1 mouse cellular context compared by ENCODE assay signal in the genomic region with DNA sequence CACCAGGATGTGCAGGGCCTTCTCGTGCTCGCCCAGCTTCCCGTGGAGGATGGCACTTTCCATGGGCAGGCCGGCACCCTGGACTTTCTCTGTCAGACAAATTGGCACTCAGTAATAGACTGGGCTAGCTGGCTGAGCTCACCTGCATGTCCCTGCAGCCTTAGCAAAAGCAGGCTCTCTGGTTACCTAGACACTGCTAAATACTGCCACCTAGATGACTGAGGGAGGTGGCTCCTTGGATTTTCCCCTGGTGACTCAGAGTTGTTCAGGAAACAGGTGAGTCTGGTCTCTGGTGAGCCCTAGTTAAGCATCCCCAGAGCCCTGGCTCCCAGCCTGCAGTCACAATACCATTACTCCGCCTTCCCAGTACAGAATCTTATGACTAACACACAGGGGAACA.
TF ChIP-seq lines count a peak whose summit lies in the region.

No protein-coding gene starts in this region.

TF ChIP-seq in CH12.LX, 34 proteins besides CTCF, POLR2A, EP300 and RAD21 (continued from another document):
- TF ChIP-seq TCF12 (IDR thresholded peaks at IDR 0.05; ENCODE audit: low read depth, low read length) (no peak), MYC (IDR thresholded peaks at IDR 0.05; ENCODE audit: low read depth, low read length) (no peak), RCOR1 (conservative IDR thresholded peaks at IDR 0.05; ENCODE audit: low read depth, low read length) (no peak)
